Mouse (Mus musculus) thymus, postnatal 14 days (tissue): ENCODE measurements around the gene Gipc3.

Experiments used
- DNase-seq: peaks from one replicate; pipeline ENCODE4 v3.0.0; 2021

Gene Gipc3

GRCm38 (mm10) chr10:81298369-81299100 lies 44.5 kb downstream of the Gipc3 start:
- DNase-seq, result peak; percentile 74

GRCm38 (mm10) chr10:81297845-81298244 lies 45.2 kb downstream of the Gipc3 start:
- peak; percentile 84 for DNase-seq

- peak; percentile 79 for DNase-seq
Observed at GRCm38 (mm10) chr10:81297246-81297645, 45.8 kb downstream of the Gipc3 start.

- no peak for DNase-seq
Observed at GRCm38 (mm10) chr10:81295185-81295584, 47.9 kb downstream of the Gipc3 start.

GRCm38 (mm10) chr10:81294442-81294841 lies 48.6 kb downstream of the Gipc3 start:
- no peak for DNase-seq

- no peak for DNase-seq
Observed at GRCm38 (mm10) chr10:81293334-81294030, 49.6 kb downstream of the Gipc3 start.

- peak; percentile 99 for DNase-seq
Observed at GRCm38 (mm10) chr10:81292554-81293333, 50.3 kb downstream of the Gipc3 start, which contains the start of gene Pip5k1c. TSS of gene Pip5k1c (plus strand) at chr10:81292963.

GRCm38 (mm10) chr10:81291511-81292104 lies 51.5 kb downstream of the Gipc3 start, which contains the start of gene Tjp3:
TSS of gene Tjp3 (minus strand) at chr10:81291581.
- no peak for DNase-seq

GRCm38 (mm10) chr10:81290698-81291460 lies 52.2 kb downstream of the Gipc3 start:
- peak; percentile 71 for DNase-seq

- DNase-seq, result no peak
Observed at GRCm38 (mm10) chr10:81289811-81290210, 53.3 kb downstream of the Gipc3 start.

- peak; percentile 78 for DNase-seq
Observed at GRCm38 (mm10) chr10:81289278-81289677, 53.8 kb downstream of the Gipc3 start.

- peak; percentile 67 for DNase-seq
Observed at GRCm38 (mm10) chr10:81288601-81289000, 54.5 kb downstream of the Gipc3 start.

GRCm38 (mm10) chr10:81287513-81288157 lies 55.4 kb downstream of the Gipc3 start:
- peak; percentile 83 for DNase-seq

GRCm38 (mm10) chr10:81286586-81286985 lies 56.5 kb downstream of the Gipc3 start:
- DNase-seq, result no peak

- DNase-seq, result peak; percentile 97
Observed at GRCm38 (mm10) chr10:81285694-81286450, 57.2 kb downstream of the Gipc3 start.
